Mouse (Mus musculus) CH12.LX (cell line): ENCODE results near the gene Slu7. TPM values are rescaled to one million over a fixed set of nuclear protein-coding genes. Genes with fewer than 3 reads are reported as not detected.

Experiments
- DNase-seq: peaks from one replicate; pipeline ENCODE4 v3.0.0-alpha.2; 2013; ENCODE audit errors: extremely low read depth
- H3K27ac ChIP-seq: 2 replicates; pipeline ENCODE4 v1.5.1; 2012; ENCODE audit warnings: low read depth, mild to moderate bottlenecking, control low read depth, moderate library complexity; ENCODE audit not compliant: insufficient read depth
- H3K27me3 ChIP-seq: replicated peaks from 2 replicates; pipeline ENCODE3; 2012; ENCODE audit warnings: inconsistent platforms
- H3K36me3 ChIP-seq, 2 experiments: replicated peaks in 1 of 2; 2 replicates each; pipeline versions ENCODE3 to v1.6.1; 2012; ENCODE audit warnings: inconsistent platforms in 1 of 2, low read length in 1 of 2, mild to moderate bottlenecking in 1 of 2, mixed read lengths in 1 of 2, moderate library complexity in 1 of 2; ENCODE audit not compliant: control insufficient read depth in 1 of 2, insufficient read depth in 1 of 2
- H3K4me1 ChIP-seq, 2 experiments: 2 replicates each; pipeline ENCODE4 v1.6.1; 2012; ENCODE audit warnings: inconsistent platforms in 1 of 2, moderate library complexity in 1 of 2; ENCODE audit not compliant: insufficient read depth in 2 of 2, control insufficient read depth in 1 of 2
- H3K4me2 ChIP-seq: 2 replicates; pipeline ENCODE4 v1.6.1; 2012; ENCODE audit warnings: low read depth, mild to moderate bottlenecking, control low read depth; ENCODE audit not compliant: poor library complexity, insufficient read depth, severe bottlenecking
- H3K4me3 ChIP-seq, 3 experiments: fragments of 150-350 bp in 1 of 3; sonication (generic) in 1 of 3; replicated peaks in 1 of 3; 2 replicates each; pipeline versions ENCODE3 to v1.5.1; 2011 to 2012; ENCODE audit warnings: low read depth in 2 of 3, low read length in 2 of 3, mild to moderate bottlenecking in 2 of 3, moderate library complexity in 2 of 3, control low read depth in 1 of 3, improper control_type of control experiment in 1 of 3, inconsistent platforms in 1 of 3, mixed read lengths in 1 of 3; ENCODE audit not compliant: poor library complexity in 1 of 3
- H3K79me2 ChIP-seq: replicated peaks from 2 replicates; pipeline ENCODE4 v1.6.1; 2012; ENCODE audit warnings: mild to moderate bottlenecking, moderate library complexity; ENCODE audit not compliant: control insufficient read depth, poor library complexity, insufficient read depth, severe bottlenecking; ENCODE audit errors: extremely low read depth
- H3K9ac ChIP-seq: 2 replicates; pipeline ENCODE4 v1.6.1; 2012; ENCODE audit warnings: low read depth, mild to moderate bottlenecking, control low read depth, moderate library complexity; ENCODE audit not compliant: insufficient read depth
- H3K9me3 ChIP-seq: replicated peaks from 2 replicates; pipeline ENCODE3; 2012; ENCODE audit warnings: low read length, inconsistent platforms, mixed read lengths
- BHLHE40 ChIP-seq: IDR thresholded peaks from 2 replicates; pipeline ENCODE4 v1.6.1; 2011; ENCODE audit warnings: mild to moderate bottlenecking, low read depth, low read length, improper control_type of control experiment
- CHD2 ChIP-seq: IDR thresholded peaks from 2 replicates; pipeline ENCODE4 v1.6.1; 2011; ENCODE audit warnings: low read length, improper control_type of control experiment
- E2F4 ChIP-seq: IDR thresholded peaks from 2 replicates; pipeline ENCODE4 v1.6.1; 2011; ENCODE audit warnings: low read depth, low read length, improper control_type of control experiment; ENCODE audit not compliant: insufficient replicate concordance
- ETS1 ChIP-seq: conservative IDR thresholded peaks from 2 replicates; pipeline ENCODE4 v1.6.1; 2012; ENCODE audit warnings: low read depth, mild to moderate bottlenecking, inconsistent platforms, low read length, improper control_type of control experiment, moderate library complexity
- KAT2A ChIP-seq: IDR thresholded peaks from 2 replicates; pipeline ENCODE4 v1.6.1; 2012; ENCODE audit warnings: low read length, improper control_type of control experiment, inconsistent platforms; ENCODE audit not compliant: insufficient replicate concordance
- RCOR1 ChIP-seq: conservative IDR thresholded peaks from 2 replicates; pipeline ENCODE4 v1.6.1; 2012; ENCODE audit warnings: low read depth, mild to moderate bottlenecking, inconsistent platforms, low read length, improper control_type of control experiment
- SIN3A ChIP-seq: IDR thresholded peaks from 2 replicates; pipeline ENCODE4 v1.6.1; 2012; ENCODE audit warnings: low read length, improper control_type of control experiment, inconsistent platforms
- TBP ChIP-seq: conservative IDR thresholded peaks from 2 replicates; pipeline ENCODE4 v1.6.1; 2011; ENCODE audit warnings: low read depth, low read length, improper control_type of control experiment
- USF2 ChIP-seq: conservative IDR thresholded peaks from 2 replicates; pipeline ENCODE4 v1.6.1; 2011; ENCODE audit warnings: low read depth, low read length, improper control_type of control experiment
- ZC3H11A ChIP-seq: IDR thresholded peaks from 2 replicates; pipeline ENCODE4 v1.6.1; 2012; ENCODE audit warnings: low read depth, mild to moderate bottlenecking, inconsistent platforms, low read length, improper control_type of control experiment
- ZKSCAN1 ChIP-seq: IDR thresholded peaks from 2 replicates; pipeline ENCODE4 v1.6.1; 2012; ENCODE audit warnings: low read depth, inconsistent platforms, low read length, improper control_type of control experiment, borderline replicate concordance
- ZMIZ1 ChIP-seq: IDR thresholded peaks from 2 replicates; pipeline ENCODE4 v1.6.1; 2012; ENCODE audit warnings: low read depth, mild to moderate bottlenecking, inconsistent platforms, low read length, improper control_type of control experiment
- ZNF384 ChIP-seq: IDR thresholded peaks from 2 replicates; pipeline ENCODE4 v1.6.1; 2012; ENCODE audit warnings: low read depth, low read length, improper control_type of control experiment, inconsistent platforms
- dilution Hi-C: fragments of 300-500 bp; cut with MboI; formaldehyde crosslinking; loops from 2 replicates; pipeline ENCODE4 v1.14.3; 2020; ENCODE audit warnings: low sequenced_read_pairs; ENCODE audit not compliant: extremely low pct_unique_long_range_greater_than_20kb, extremely low pct_ligation_motif_present
- in situ Hi-C: fragments of 300-500 bp; cut with MboI; formaldehyde crosslinking; loops from 3 replicates; pipeline ENCODE4 v1.14.3; 2019; ENCODE audit warnings: low sequenced_read_pairs, low pct_ligation_motif_present, low pct_unique_long_range_greater_than_20kb, mixed read lengths
- polyA plus RNA-seq: library from polyadenylated mRNA; unstranded; fragments of >175 nt; gene quantifications from 2 replicates; pipeline ENCODE4 v1.2.1, GENCODE M21; 2012; ENCODE audit warnings: low read depth; ENCODE audit not compliant: insufficient read length
- total RNA-seq, 2 experiments: library from RNA; depleted of rRNA; stranded (reverse); fragments of 300-350 nt in 1 of 2; fragments of >200 nt in 1 of 2; gene quantifications; 2 replicates each; pipeline ENCODE4 v1.2.3; 2012 to 2014

Gene Slu7
- total and polyA plus RNA-seq, 3 experiments, result 41.6 to 66.8 (median 60.3) TPM

- no peak overlapping the region for H3K27ac ChIP-seq
- in situ Hi-C loops, result no loop called here
- peaks cover 5 to 6% of the 10 kb centered on the region in 2 experiments; a peak in 3 of 4 replicates for H3K4me1 ChIP-seq
- no peaks in the 10 kb centered on the region for H3K36me3 ChIP-seq
- no peak overlapping the region for H3K4me2 ChIP-seq
- no peaks in the 10 kb centered on the region for H3K9me3 ChIP-seq
- no peak overlapping the region for H3K9ac ChIP-seq
- dilution Hi-C loops, result no loop called here
- peaks cover 35% of the 10 kb centered on the region for H3K27me3 ChIP-seq
- TF ChIP-seq ZNF384, result no peak
- DNase-seq, result no peak
- no peak overlapping the region for H3K4me3 ChIP-seq
- H3K79me2 ChIP-seq, result no peaks in the 10 kb centered on the region
These were observed 49.7 kb downstream of the Slu7 start for GRCm38 (mm10) chr11:43483122-43483792.

- TF ChIP-seq SIN3A (no peak), TBP (no peak), KAT2A (no peak), CHD2 (no peak), ZMIZ1 (no peak), ETS1 (no peak), RCOR1 (no peak), ZC3H11A (no peak), ZKSCAN1 (no peak), E2F4 (no peak)
- Histone ChIP-seq H3K27ac (no peak overlapping the region), H3K9me3 (no peaks in the 10 kb centered on the region), H3K9ac (no peak overlapping the region), H3K4me2 (no peak overlapping the region), H3K4me1 (peaks cover 5 to 6% of the 10 kb centered on the region in 2 experiments; a peak in 3 of 4 replicates), H3K79me2 (no peaks in the 10 kb centered on the region), H3K36me3 (no peaks in the 10 kb centered on the region), H3K4me3 (no peak overlapping the region), H3K27me3 (peaks cover 35% of the 10 kb centered on the region)
- DNase-seq, result no peak
- dilution Hi-C loops (no loop called here), in situ Hi-C loops (no loop called here)
These were observed 50.5 kb downstream of the Slu7 start for GRCm38 (mm10) chr11:43484057-43484456.

DNA sequence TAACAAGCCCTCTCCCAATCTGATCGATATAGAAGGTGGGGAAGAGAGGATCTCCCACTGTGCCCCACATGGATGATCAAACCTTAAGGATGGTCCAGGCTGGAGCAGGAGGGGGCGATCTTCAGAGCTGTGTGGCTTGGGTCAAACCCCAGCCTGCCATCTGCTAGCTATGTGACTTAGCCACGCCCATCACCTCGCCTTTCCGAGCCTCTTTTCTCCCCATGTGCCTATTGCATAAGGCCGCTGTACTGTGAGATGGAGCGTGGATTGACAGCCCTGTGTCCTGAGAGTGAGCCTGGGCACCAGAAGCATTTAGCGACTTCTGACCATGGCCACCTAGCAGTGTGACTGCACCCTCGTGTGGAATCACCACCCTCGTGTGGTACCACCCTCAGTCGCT is 51.1 kb downstream of the Slu7 start:
- Histone ChIP-seq H3K27ac (no peak overlapping the region), H3K9ac (no peak overlapping the region), H3K36me3 (no peaks in the 10 kb centered on the region), H3K27me3 (peaks cover 35% of the 10 kb centered on the region), H3K4me2 (no peak overlapping the region), H3K4me3 (no peak overlapping the region)
- DNase-seq, result no peak
- dilution Hi-C loops, result no loop called here
- TF ChIP-seq BHLHE40 (no peak), USF2 (no peak)
- TF ChIP-seq, all 38 proteins: peak for 0
- in situ Hi-C loops, result no loop called here
- no peaks in the 10 kb centered on the region for H3K79me2 ChIP-seq
- no peaks in the 10 kb centered on the region for H3K9me3 ChIP-seq
- peaks cover 5% of the 10 kb centered on the region in 2 experiments; a peak in 3 of 4 replicates for H3K4me1 ChIP-seq
